Mouse (Mus musculus) lung, postnatal 4 days (tissue): ENCODE measurements around the gene Prss16.
A peak's percentile ranks its signal among the peaks of the same experiment; 100 is the strongest.

Experiments used
- DNase-seq, 2 experiments: peaks; one replicate each; pipeline ENCODE4 v3.0.0; 2021

Gene Prss16

GRCm38 (mm10) chr13:22006334-22007120 is 3.0 kb downstream of the Prss16 start:
- peak; percentile 41 to 68 for DNase-seq

DNA sequence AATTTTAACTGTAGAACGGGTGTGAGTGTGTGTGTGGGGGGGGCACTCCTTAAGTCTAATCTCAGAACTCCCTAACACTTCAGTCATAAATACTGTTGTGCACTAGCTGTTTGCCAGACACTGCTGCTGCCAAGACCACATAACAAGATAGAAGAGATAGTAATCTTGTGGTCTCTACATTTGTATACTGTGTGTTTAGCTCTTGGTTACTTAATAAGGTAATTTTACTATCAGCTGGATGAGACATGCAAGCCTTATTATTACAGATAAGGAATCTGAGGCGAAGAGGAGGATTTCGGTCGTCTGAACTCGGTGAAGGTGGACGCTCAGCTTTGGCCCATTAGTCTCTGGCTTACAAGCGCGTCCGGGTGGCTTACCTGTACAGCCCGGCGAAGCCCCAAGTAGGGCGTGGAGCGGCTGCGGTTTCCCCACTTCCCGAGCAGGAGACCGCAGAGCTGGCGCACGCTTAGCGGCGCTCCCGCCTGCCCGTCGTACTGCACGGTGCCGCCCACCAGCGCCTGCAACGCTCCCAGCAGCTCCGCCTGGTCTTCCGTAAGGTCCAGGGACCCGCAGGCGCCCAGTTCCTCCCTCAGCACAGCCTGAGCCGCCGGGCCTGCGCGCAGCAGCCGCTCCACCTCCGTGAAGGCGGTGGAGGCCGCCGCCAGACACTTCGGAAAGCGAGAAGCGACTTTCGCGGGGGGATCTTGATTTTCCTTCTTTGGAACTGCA is 3.8 kb downstream of the Prss16 start:
- peak; percentile 64 to 68 for DNase-seq

DNA sequence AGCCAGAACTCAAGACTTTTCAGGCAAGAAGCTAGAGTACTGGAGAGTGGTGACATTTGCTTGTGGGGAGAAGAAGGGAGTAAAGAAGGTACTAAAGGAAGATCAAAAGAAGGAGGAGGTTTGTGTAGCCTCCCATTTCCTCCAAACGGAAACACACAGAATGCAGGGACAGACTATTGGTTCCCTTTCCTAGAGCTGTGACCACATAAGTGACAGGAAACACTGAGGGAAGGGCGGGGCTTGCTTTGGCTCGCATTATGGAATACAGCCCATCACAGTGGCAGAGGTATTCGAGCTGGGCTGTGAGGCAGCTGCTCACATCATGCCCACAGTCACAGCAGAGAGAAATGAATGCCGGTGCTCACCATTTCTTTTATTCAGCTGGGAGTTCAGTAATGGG is 7.7 kb downstream of the Prss16 start:
- DNase-seq = peak in 1 of 2 experiments; percentile 37

- DNase-seq = no peak
Observed at GRCm38 (mm10) chr13:22001346-22001745, 8.2 kb downstream of the Prss16 start.

DNA sequence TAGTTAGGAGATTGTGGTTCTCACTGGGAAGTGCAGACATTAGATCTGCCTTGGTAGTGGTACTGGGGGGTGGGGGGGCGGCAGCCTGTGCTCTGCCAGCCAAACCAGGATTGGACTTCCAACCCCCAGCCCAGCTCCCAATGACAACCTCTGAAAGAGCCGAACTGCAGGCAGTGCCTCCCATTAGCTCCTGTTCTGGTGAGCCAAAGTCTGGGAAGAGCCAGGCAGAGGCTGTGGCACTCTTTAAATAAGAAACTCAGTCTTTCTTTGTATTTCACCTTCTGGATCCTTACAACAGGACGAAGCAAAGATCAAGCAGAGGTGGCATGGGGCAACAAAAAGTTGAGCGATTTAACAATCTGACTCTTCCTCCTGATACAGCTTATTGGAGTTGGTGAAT is 10.4 kb downstream of the Prss16 start:
- no peak for DNase-seq

DNA sequence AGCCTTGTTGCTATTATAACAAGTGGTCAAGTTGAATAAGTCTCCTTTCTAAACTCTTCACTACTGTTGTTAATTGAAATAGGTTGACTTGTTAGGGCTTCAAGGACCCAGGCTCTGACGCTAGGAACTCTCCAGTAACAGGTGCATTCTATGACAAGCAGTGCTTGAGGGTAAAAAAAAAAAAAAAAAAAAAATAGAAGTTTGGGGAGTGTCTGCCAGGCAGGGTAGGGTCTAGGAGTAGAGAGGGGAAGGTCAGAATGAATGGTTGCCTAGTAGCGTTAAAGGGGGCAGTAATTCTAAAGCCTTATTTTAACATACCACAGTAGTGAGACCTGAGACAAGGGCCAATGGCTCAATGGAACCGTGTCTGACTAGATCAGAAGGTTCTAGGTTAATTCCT is 11.1 kb downstream of the Prss16 start:
- no peak for DNase-seq

GRCm38 (mm10) chr13:21997821-21998220 is 11.7 kb downstream of the Prss16 start:
- DNase-seq = no peak

DNA sequence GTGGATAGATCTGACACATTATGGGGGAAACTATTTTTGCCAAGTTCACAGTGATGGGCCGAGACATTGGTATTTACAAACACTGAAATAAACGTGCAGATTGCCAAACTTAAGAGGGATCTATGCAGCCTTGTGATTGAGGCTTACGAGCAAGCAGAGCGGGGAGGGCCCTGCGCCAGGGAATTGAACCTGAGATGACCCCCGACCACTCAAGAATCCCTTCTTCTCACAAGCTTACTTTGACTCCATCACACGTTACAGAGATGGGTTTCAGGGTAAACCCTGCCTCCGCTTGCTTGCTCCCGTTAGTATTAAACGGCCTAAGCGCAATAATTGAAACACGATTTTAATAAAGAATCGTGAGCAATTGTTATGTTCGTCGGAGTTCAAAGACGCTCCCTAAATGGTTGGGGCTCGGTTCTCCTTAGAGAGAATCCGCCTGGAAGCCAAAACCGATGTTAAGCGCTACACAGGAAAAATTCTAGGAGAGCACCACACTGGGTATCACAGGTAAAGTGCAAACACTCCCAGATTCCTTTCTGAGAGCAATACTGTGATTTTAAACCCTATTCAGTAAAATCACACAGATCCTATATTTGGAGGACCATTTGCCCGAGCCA is 12.2 kb downstream of the Prss16 start:
- no peak for DNase-seq

DNA sequence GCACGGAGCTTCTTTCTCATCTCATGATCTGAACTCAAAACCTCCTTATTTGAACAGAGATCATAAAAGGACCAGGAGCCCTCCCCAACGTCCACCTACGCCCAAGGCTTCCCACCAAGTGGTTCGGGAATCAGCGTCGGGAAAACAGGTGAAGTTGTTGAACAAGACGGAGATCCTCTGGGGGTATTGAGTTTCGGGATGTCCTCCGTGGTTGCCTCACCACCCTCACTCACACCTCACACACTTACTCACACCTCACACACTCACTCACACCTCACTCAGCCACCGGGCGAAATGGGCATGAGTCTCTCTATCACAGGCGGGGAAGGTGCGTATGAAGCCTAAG is 12.7 kb downstream of the Prss16 start:
- no peak for DNase-seq

DNA sequence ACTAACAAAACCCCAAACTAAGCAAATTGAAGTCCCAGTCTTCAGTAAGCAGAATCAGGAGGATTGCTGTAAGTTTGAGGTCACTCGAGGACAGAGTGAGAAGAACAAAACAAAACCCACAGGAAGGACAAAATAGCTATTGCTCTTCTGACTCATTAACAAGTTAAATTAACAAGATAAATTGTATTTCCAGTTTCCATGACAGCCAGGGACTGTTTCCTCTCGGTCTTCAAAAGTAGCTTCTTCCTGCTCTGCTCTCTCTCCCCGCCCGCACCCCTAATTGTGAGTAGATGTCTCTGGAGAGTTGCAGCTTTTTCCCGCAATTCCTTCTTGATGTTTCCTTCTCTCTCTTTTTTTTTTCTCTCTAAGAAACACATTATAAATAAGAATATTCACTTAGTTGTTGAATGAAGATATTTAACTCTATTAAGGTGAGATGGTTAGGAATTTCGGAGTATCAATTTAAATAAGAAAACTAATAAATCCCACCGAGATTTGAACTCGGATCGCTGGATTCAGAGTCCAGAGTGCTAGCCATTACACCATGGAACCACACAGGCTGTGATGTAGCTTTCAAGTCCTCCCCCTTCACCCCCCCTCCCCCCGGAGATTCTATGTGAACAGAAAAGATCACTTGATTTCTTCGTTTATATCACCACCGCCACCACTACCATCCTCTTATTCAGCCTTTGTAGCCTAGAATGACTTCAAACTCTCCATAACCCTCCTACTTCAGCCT is 13.3 kb downstream of the Prss16 start:
- DNase-seq = peak in 1 of 2 experiments; percentile 29

- DNase-seq = peak; percentile 49 to 51
Observed at GRCm38 (mm10) chr13:21995331-21995914, 14.1 kb downstream of the Prss16 start.

GRCm38 (mm10) chr13:21994896-21995295 is 14.6 kb downstream of the Prss16 start:
- DNase-seq = no peak

GRCm38 (mm10) chr13:21993957-21994738 is 15.4 kb downstream of the Prss16 start:
- DNase-seq = peak in 1 of 2 experiments; percentile 35

DNA sequence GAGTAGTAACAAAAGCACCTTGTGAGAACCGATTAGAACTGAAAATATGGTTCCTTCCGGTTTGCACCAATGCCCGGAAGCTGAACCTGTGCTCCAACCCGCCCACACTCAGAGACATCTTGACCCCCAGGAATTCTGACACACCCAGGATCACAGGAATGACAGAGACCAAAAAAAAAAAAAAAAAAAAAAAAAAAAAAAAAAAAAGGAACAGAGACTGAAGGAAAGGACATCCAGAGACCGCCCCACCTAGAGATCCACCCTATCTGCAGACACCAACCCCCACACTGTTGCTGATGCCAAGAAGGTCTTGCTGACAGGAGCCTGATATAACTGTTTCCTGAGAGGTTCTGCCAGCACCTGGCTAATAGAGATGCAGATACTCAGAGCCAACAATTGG is 17.0 kb downstream of the Prss16 start:
- no peak for DNase-seq

- no peak for DNase-seq
Observed at GRCm38 (mm10) chr13:21984486-21984885, 25.1 kb downstream of the Prss16 start.

- DNase-seq = no peak
Observed at GRCm38 (mm10) chr13:21981803-21982193, 27.7 kb downstream of the Prss16 start.

- peak; percentile 65 to 75 for DNase-seq
Observed at GRCm38 (mm10) chr13:21980981-21981802, 28.4 kb downstream of the Prss16 start, which contains the start of gene Pom121l2. Gene Pom121l2 (plus strand): TSS chr13:21981194.

GRCm38 (mm10) chr13:21974726-21975473 is 34.6 kb downstream of the Prss16 start:
- DNase-seq = peak; percentile 35 to 77

DNA sequence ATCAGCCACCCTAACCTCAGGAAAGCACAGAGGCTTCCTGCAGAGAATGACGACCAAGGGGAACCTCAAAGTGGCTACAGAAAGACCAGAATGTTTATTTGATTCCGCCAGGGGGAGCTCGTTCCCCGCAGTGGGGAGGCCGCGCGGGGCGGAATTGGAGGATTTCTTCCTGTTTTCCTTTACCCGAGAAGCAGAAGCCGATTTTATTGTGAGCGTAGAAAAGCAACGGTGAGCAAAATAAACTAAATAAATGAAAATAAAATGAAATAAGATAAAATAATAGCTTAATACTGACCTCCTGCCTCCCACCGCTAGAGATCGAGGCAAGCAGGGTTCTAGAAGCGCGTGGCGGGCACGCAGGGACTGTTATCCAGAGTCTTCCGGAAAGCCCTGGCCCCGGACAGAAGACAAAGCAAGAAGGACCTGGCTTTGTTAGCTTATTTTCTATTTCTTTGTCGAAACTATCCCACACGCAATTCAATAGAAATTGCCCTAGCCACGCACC is 35.3 kb downstream of the Prss16 start:
- peak; percentile 91 to 93 for DNase-seq

DNA sequence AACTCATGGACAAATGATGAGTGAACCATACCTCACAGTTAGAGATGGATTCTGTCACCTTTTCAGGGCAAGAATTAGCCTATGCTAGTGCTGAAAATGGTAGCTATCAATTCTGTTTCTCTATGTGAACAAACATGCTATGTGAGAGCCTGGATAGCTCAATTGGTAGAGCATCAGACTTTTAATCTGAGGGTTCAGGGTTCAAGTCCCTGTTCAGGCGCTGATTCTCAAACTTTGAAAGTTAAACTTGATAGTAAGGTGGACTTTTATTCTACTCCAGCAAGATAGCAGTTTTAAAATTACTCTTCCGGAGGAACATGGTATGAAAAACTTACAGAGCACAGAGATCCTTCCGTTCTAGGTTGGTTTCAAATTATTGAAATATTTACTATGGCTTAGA is 37.9 kb downstream of the Prss16 start:
- DNase-seq = no peak
